Mouse (Mus musculus): Measurements from ENCODE around the gene Ppp1r1b. TPM values are rescaled to one million over a fixed set of nuclear protein-coding genes. Genes with fewer than 3 reads are reported as not detected.

Gene Ppp1r1b
- total and polyA plus RNA-seq, 2 experiments from 2014 or later, result 16.3 to 32.1 TPM

- Histone ChIP-seq H3K9ac (replicated peaks; ENCODE audit: low read depth, low read length) (peak overlapping the region; percentile 67), H3K4me2 (ENCODE audit: low read depth, low read length) (peak overlapping the region; percentile 80), H3K9me3 (replicated peaks; ENCODE audit: control insufficient read depth, low read length) (no peaks in the 10 kb centered on the region), H3K4me1 (ENCODE audit: control insufficient read depth, insufficient read depth) (peaks cover 20% of the 10 kb centered on the region), H3K27ac (ENCODE audit: low read depth) (peak overlapping the region; percentile 92), H3K36me3 (replicated peaks; ENCODE audit: control insufficient read depth, insufficient read depth, low read length) (0 out of 2 replicates have a peak, but pooled peaks cover 6% of the 10 kb centered on the region), H3K4me3 (ENCODE audit: low read depth, low read length) (peak overlapping the region; percentile 50), H3K27me3 (ENCODE audit: control insufficient read depth, insufficient read depth, low read length) (0 out of 2 replicates have a peak, but pooled peaks cover 6% of the 10 kb centered on the region)
- ATAC-seq (ENCODE audit: insufficient read depth, low read depth), result no peak
- WGBS, result 30% methylated on average over 7 of the region's 8 CpGs
- TF ChIP-seq EP300 (IDR thresholded peaks at IDR 0.05; ENCODE audit: low read depth) (no peak), CTCF (IDR thresholded peaks at IDR 0.05; ENCODE audit: low read depth) (no peak)
- no peak for DNase-seq (ENCODE audit: low spot score)
Observed at GRCm38 (mm10) chr11:98384721-98385637, 36.8 kb downstream of the Ppp1r1b start.

- H3K4me2 ChIP-seq (ENCODE audit: low read depth, low read length), result peak within 1 kb of the TSS; percentile 80
- H3K27me3 ChIP-seq (ENCODE audit: control insufficient read depth, insufficient read depth, low read length), result 0 out of 2 replicates have a peak, but pooled peaks cover 6% of the 10 kb centered on the region
- H3K27ac ChIP-seq (ENCODE audit: low read depth), result no peak within 1 kb of the TSS
- peak within 1 kb of the TSS; percentile 50; the same call in 1 of the 2 replicates for H3K4me3 ChIP-seq (ENCODE audit: low read depth, low read length)
- no peak for ATAC-seq (ENCODE audit: insufficient read depth, low read depth)
- H3K9me3 ChIP-seq (replicated peaks; ENCODE audit: control insufficient read depth, low read length), result no peaks in the 10 kb centered on the region
- no peak for TF ChIP-seq CTCF (IDR thresholded peaks at IDR 0.05; ENCODE audit: low read depth)
- TF ChIP-seq EP300 (IDR thresholded peaks at IDR 0.05; ENCODE audit: low read depth), result no peak
- no peaks in the 10 kb centered on the region for H3K36me3 ChIP-seq (replicated peaks; ENCODE audit: control insufficient read depth, insufficient read depth, low read length)
- DNase-seq (ENCODE audit: low spot score), result no peak
- H3K4me1 ChIP-seq (ENCODE audit: control insufficient read depth, insufficient read depth), result peaks cover 13% of the 10 kb centered on the region; the same call in 1 of the 2 replicates
- 53% methylated on average over 24 of the region's 25 CpGs for WGBS
- H3K9ac ChIP-seq (replicated peaks; ENCODE audit: low read depth, low read length), result peak within 1 kb of the TSS; percentile 67
Observed at GRCm38 (mm10) chr11:98385638-98386585, 37.7 kb downstream of the Ppp1r1b start, which contains the start of gene Pnmt. Gene Pnmt, plus strand, starts transcription at chr11:98386450.

GRCm38 (mm10) chr11:98386596-98386995 lies 38.4 kb downstream of the Ppp1r1b start:
- ATAC-seq (ENCODE audit: insufficient read depth, low read depth) (no peak), DNase-seq (ENCODE audit: low spot score) (peak; percentile 10)
- Histone ChIP-seq H3K4me3 (ENCODE audit: low read depth, low read length) (no peak overlapping the region), H3K9ac (replicated peaks; ENCODE audit: low read depth, low read length) (no peak overlapping the region), H3K4me2 (ENCODE audit: low read depth, low read length) (no peak overlapping the region), H3K27me3 (ENCODE audit: control insufficient read depth, insufficient read depth, low read length) (0 out of 2 replicates have a peak, but pooled peaks cover 6% of the 10 kb centered on the region), H3K36me3 (replicated peaks; ENCODE audit: control insufficient read depth, insufficient read depth, low read length) (no peaks in the 10 kb centered on the region), H3K4me1 (ENCODE audit: control insufficient read depth, insufficient read depth) (peaks cover 14% of the 10 kb centered on the region), H3K9me3 (replicated peaks; ENCODE audit: control insufficient read depth, low read length) (no peaks in the 10 kb centered on the region), H3K27ac (ENCODE audit: low read depth) (no peak overlapping the region)
- TF ChIP-seq EP300 (IDR thresholded peaks at IDR 0.05; ENCODE audit: low read depth) (no peak), CTCF (IDR thresholded peaks at IDR 0.05; ENCODE audit: low read depth) (no peak)
- 21% methylated on average over 24 of the region's 24 CpGs for WGBS

GRCm38 (mm10) chr11:98387056-98387577 lies 38.9 kb downstream of the Ppp1r1b start:
- TF ChIP-seq EP300 (IDR thresholded peaks at IDR 0.05; ENCODE audit: low read depth), result no peak
- TF ChIP-seq CTCF (IDR thresholded peaks at IDR 0.05; ENCODE audit: low read depth), result no peak
- Histone ChIP-seq H3K4me2 (ENCODE audit: low read depth, low read length) (no peak overlapping the region), H3K27me3 (ENCODE audit: control insufficient read depth, insufficient read depth, low read length) (0 out of 2 replicates have a peak, but pooled peaks cover 6% of the 10 kb centered on the region), H3K4me3 (ENCODE audit: low read depth, low read length) (no peak overlapping the region), H3K9me3 (replicated peaks; ENCODE audit: control insufficient read depth, low read length) (no peaks in the 10 kb centered on the region), H3K27ac (ENCODE audit: low read depth) (no peak overlapping the region), H3K4me1 (ENCODE audit: control insufficient read depth, insufficient read depth) (peaks cover 20% of the 10 kb centered on the region), H3K36me3 (replicated peaks; ENCODE audit: control insufficient read depth, insufficient read depth, low read length) (no peaks in the 10 kb centered on the region), H3K9ac (replicated peaks; ENCODE audit: low read depth, low read length) (no peak overlapping the region)
- DNase-seq (ENCODE audit: low spot score) (no peak), ATAC-seq (ENCODE audit: insufficient read depth, low read depth) (no peak)
- 56% methylated on average over 14 of the region's 14 CpGs for WGBS

GRCm38 (mm10) chr11:98388282-98388681 lies 40.1 kb downstream of the Ppp1r1b start:
- H3K36me3 ChIP-seq (replicated peaks; ENCODE audit: control insufficient read depth, insufficient read depth, low read length), result no peaks in the 10 kb centered on the region
- WGBS, result 70% methylated on average over 10 of the region's 10 CpGs
- H3K9me3 ChIP-seq (replicated peaks; ENCODE audit: control insufficient read depth, low read length), result no peaks in the 10 kb centered on the region
- H3K27ac ChIP-seq (ENCODE audit: low read depth), result no peak overlapping the region
- DNase-seq (ENCODE audit: low spot score) (peak; percentile 3), ATAC-seq (ENCODE audit: insufficient read depth, low read depth) (no peak)
- H3K4me3 ChIP-seq (ENCODE audit: low read depth, low read length), result no peak overlapping the region
- H3K27me3 ChIP-seq (ENCODE audit: control insufficient read depth, insufficient read depth, low read length), result 0 out of 2 replicates have a peak, but pooled peaks cover 6% of the 10 kb centered on the region
- H3K4me2 ChIP-seq (ENCODE audit: low read depth, low read length), result no peak overlapping the region
- no peak for TF ChIP-seq EP300 (IDR thresholded peaks at IDR 0.05; ENCODE audit: low read depth)
- TF ChIP-seq CTCF (IDR thresholded peaks at IDR 0.05; ENCODE audit: low read depth), result no peak
- no peak overlapping the region for H3K9ac ChIP-seq (replicated peaks; ENCODE audit: low read depth, low read length)
- H3K4me1 ChIP-seq (ENCODE audit: control insufficient read depth, insufficient read depth), result peaks cover 28% of the 10 kb centered on the region

Measured in heart, postnatal 0 days (tissue).